Mouse (Mus musculus) megakaryocyte, embryonic 14.5 days (primary cell): ENCODE data around the gene 2200002D01Rik.

Experiments
- FLI1 ChIP-seq: IDR thresholded peaks from 2 replicates; pipeline ENCODE4 v1.6.1; 2012; ENCODE audit warnings: low read length, inconsistent platforms, mixed read lengths
- GATA1 ChIP-seq: IDR thresholded peaks from 3 replicates; pipeline ENCODE4 v1.6.1; 2012; ENCODE audit warnings: mixed read lengths, low read length, inconsistent platforms, borderline replicate concordance

GRCm38 (mm10) chr7:29244732-29245416 lies 3.4 kb downstream of the 2200002D01Rik start:
- no peak for TF ChIP-seq FLI1
- no peak for TF ChIP-seq GATA1
